15 mouse cellular contexts compared by ENCODE assay signal in the genomic region with DNA sequence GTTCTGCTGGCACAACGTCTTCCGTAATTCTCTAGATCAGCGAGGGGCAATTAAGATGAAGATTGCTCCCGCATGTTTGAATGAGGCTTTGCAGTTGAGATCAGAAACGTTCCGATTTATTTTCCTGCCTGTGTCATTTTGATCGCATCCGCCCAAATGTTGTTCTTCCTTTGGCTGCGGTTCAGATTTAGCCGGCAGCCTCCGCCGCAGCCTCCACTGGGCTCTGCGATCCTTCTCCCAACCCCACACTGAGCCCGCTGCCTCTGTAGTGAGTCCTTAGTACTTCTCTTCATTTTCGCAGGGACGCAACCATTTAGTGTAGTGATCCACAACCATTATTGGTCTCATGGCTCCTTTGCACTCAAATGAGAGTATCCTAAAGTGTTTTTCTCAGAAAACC.
"Had no signal": no experiment of that assay in that cellular context is flagged by ENCODE, and none has a peak within 500 bp of the region (broad histone marks: within the 10 kb centered on the region; RNA-seq: fewer than 3 reads in every experiment).

No protein-coding gene starts in this region.

- H3K27ac ChIP-seq: kidney, embryonic 15.5 days; limb, embryonic 15.5 days; liver, embryonic 12.5 days; macrophage; midbrain, embryonic 15.5 days; stomach, embryonic 15.5 days had no signal

- H3K36me3 ChIP-seq: midbrain, embryonic 15.5 days; stomach, embryonic 15.5 days had no signal

- H3K4me2 ChIP-seq: kidney, embryonic 15.5 days; limb, embryonic 15.5 days; liver, embryonic 12.5 days; lung, embryonic 14.5 days; midbrain, embryonic 11.5 days; midbrain, embryonic 15.5 days; stomach, embryonic 15.5 days had no signal

- H3K4me1 ChIP-seq: limb, embryonic 15.5 days; megakaryocyte, embryonic 14.5 days; stomach, embryonic 15.5 days had no signal

- H3K4me3 ChIP-seq: kidney, embryonic 15.5 days; limb, embryonic 15.5 days; liver, embryonic 12.5 days; megakaryocyte, embryonic 14.5 days; midbrain, embryonic 15.5 days; stomach, embryonic 15.5 days had no signal

- DNase-seq: kidney, adult 2 months; kidney, postnatal 14 days; lung, embryonic 14.5 days; lung, postnatal 10 days; thymus, adult 2 months; thymus, postnatal 25 days had no signal

- ATAC-seq: intestine, embryonic 16.5 days; liver, embryonic 12.5 days; midbrain, embryonic 15.5 days had no signal

- H3K27me3 ChIP-seq: kidney, embryonic 15.5 days; limb, embryonic 15.5 days; liver, embryonic 12.5 days; megakaryocyte, embryonic 14.5 days; midbrain, embryonic 15.5 days; stomach, embryonic 15.5 days had no signal

- H3K9me3 ChIP-seq: kidney, embryonic 15.5 days; limb, embryonic 15.5 days; liver, embryonic 12.5 days; megakaryocyte, embryonic 14.5 days; midbrain, embryonic 15.5 days; stomach, embryonic 15.5 days had no signal

- H3K9ac ChIP-seq: kidney, embryonic 15.5 days; limb, embryonic 15.5 days; liver, embryonic 12.5 days; lung, embryonic 14.5 days; midbrain, embryonic 15.5 days; stomach, embryonic 15.5 days had no signal
